Mouse (Mus musculus): ENCODE measurements around the gene Krt17.

- TF ChIP-seq EP300 (IDR thresholded peaks at IDR 0.05; ENCODE audit: insufficient read depth, low read depth, low read length) (no peak), POLR2A (IDR thresholded peaks at IDR 0.05; ENCODE audit: insufficient read depth, low read depth, low read length) (no peak), CTCF (IDR thresholded peaks at IDR 0.05) (no peak)
Measured at GRCm38 (mm10) chr11:100271878-100272277, 11.0 kb upstream of the Krt17 start.
